Mouse (Mus musculus) heart, adult 2 months (tissue): ENCODE measurements at regions not wholly inside any gene's neighbourhood (a gene's known extent, or its start where the extent isn't known, plus 50 kb on each side); places are given as distances from the start of the nearest gene placed in this dataset.
"Not testable (repeated sequence)": the region's sequence is repeated elsewhere in the genome, so short reads cannot be mapped to it uniquely, and the experiment has no call there.

Source experiments
- DNase-seq, 2 experiments: peaks; one replicate each; pipeline ENCODE4 v3.0.0; 2021
- H3K27ac ChIP-seq: fragments of 200-600 bp; 2 replicates; pipeline ENCODE4 v1.8.1; 2022
- H3K27me3 ChIP-seq: fragments of 200-500 bp; 2 replicates; pipeline ENCODE4 v1.6.1; 2012; ENCODE audit warnings: mild to moderate bottlenecking, low read length, inconsistent platforms, mixed read lengths; ENCODE audit not compliant: control insufficient read depth, insufficient read depth
- H3K36me3 ChIP-seq: fragments of 200-500 bp; 2 replicates; pipeline ENCODE4 v1.6.1; 2012; ENCODE audit warnings: low read length, inconsistent platforms; ENCODE audit not compliant: control insufficient read depth, insufficient read depth
- H3K4me1 ChIP-seq: fragments of 200-500 bp; 2 replicates; pipeline ENCODE4 v1.6.1; 2011; ENCODE audit warnings: low read length; ENCODE audit not compliant: control insufficient read depth, insufficient read depth
- H3K4me3 ChIP-seq: fragments of 200-600 bp; 2 replicates; pipeline ENCODE4 v1.8.1; 2022
- H3K79me2 ChIP-seq: fragments of 200-500 bp; replicated peaks from 2 replicates; pipeline ENCODE4 v1.6.1; 2012; ENCODE audit warnings: mild to moderate bottlenecking, inconsistent platforms, low read length, moderate library complexity, mixed read lengths; ENCODE audit not compliant: control insufficient read depth, insufficient read depth
- H3K9ac ChIP-seq: fragments of 200-500 bp; 2 replicates; pipeline ENCODE4 v1.6.1; 2012; ENCODE audit warnings: low read depth, mild to moderate bottlenecking, control low read depth, inconsistent platforms, low read length, mixed read lengths
- CTCF ChIP-seq: fragments of 200-600 bp; IDR thresholded peaks from 2 replicates; pipeline ENCODE4 v1.8.1; 2022; ENCODE audit warnings: antibody characterized with exemption, mild to moderate bottlenecking, moderate library complexity
- EP300 ChIP-seq: fragments of 200-500 bp; IDR thresholded peaks from 2 replicates; pipeline ENCODE4 v1.6.1; 2011; ENCODE audit warnings: low read depth, low read length, control low read depth; ENCODE audit not compliant: insufficient read depth
- POLR2A ChIP-seq: fragments of 200-500 bp; IDR thresholded peaks from 2 replicates; pipeline ENCODE4 v1.6.1; 2011; ENCODE audit warnings: mild to moderate bottlenecking, low read depth, low read length, control low read depth; ENCODE audit not compliant: insufficient read depth
- WGBS: fragments of 180-500 bp; shearing (Covaris S2); methylation state at CpG from one replicate; pipeline ENCODE4 v1.1.7; 2018; 5-methylcytosine and 5-hydroxymethylcytosine counted together
- intact Hi-C: fragments of 180-260 bp; cut with DNase I; formaldehyde crosslinking; loops from one replicate; pipeline ENCODE4 v1.15.1; 2025

GRCm38 (mm10) chr9:80820066-80820465 is 354.8 kb upstream of the Impg1 start:
- no peaks in the 10 kb centered on the region for H3K4me1 ChIP-seq
- H3K36me3 ChIP-seq, result no peaks in the 10 kb centered on the region
- no peaks in the 10 kb centered on the region for H3K79me2 ChIP-seq
- H3K4me3 ChIP-seq, result no peak overlapping the region
- no peak overlapping the region for H3K27ac ChIP-seq
- H3K9ac ChIP-seq, result no peak overlapping the region
- intact Hi-C loops, result no loop called here
- TF ChIP-seq EP300 (no peak), POLR2A (no peak), CTCF (no peak)
- WGBS, result 75% methylated on average over 3 of the region's 3 CpGs
- DNase-seq, result no peak
- no peaks in the 10 kb centered on the region for H3K27me3 ChIP-seq

- 76% methylated on average over 1 of the region's 1 CpGs for WGBS
- Histone ChIP-seq H3K4me3 (no peak overlapping the region), H3K4me1 (no peaks in the 10 kb centered on the region), H3K27ac (no peak overlapping the region), H3K79me2 (no peaks in the 10 kb centered on the region), H3K9ac (no peak overlapping the region), H3K36me3 (no peaks in the 10 kb centered on the region), H3K27me3 (no peaks in the 10 kb centered on the region)
- TF ChIP-seq POLR2A (no peak), EP300 (no peak), CTCF (no peak)
- intact Hi-C loops, result no loop called here
- no peak for DNase-seq
Measured at GRCm38 (mm10) chr9:80819070-80819469, 353.8 kb upstream of the Impg1 start.

GRCm38 (mm10) chr9:80813921-80814320 is 348.6 kb upstream of the Impg1 start:
- DNase-seq, H3K36me3 ChIP-seq, H3K27me3 ChIP-seq, H3K4me1 ChIP-seq, H3K9ac ChIP-seq, intact Hi-C loops, H3K27ac ChIP-seq, H3K4me3 ChIP-seq, H3K79me2 ChIP-seq: not testable (repeated sequence)
- whole genome bisulfite sequencing, result 13% methylated on average over 6 of the region's 6 CpGs

- intact Hi-C loops, result no loop called here
- Histone ChIP-seq H3K4me1 (no peaks in the 10 kb centered on the region), H3K27me3 (no peaks in the 10 kb centered on the region), H3K36me3 (no peaks in the 10 kb centered on the region), H3K9ac (no peak overlapping the region), H3K27ac (no peak overlapping the region), H3K4me3 (no peak overlapping the region), H3K79me2 (no peaks in the 10 kb centered on the region)
- TF ChIP-seq POLR2A (no peak), CTCF (no peak), EP300 (no peak)
- no peak for DNase-seq
- WGBS, result 71% methylated on average over 3 of the region's 3 CpGs
Measured at GRCm38 (mm10) chr9:80791523-80791922, 326.2 kb upstream of the Impg1 start.

GRCm38 (mm10) chr9:80774541-80774940 is 309.3 kb upstream of the Impg1 start:
- WGBS, result 73% methylated on average over 1 of the region's 1 CpGs
- intact Hi-C loops, result no loop called here
- no peak for DNase-seq
- Histone ChIP-seq H3K79me2 (no peaks in the 10 kb centered on the region), H3K4me3 (no peak overlapping the region), H3K4me1 (no peaks in the 10 kb centered on the region), H3K9ac (no peak overlapping the region), H3K36me3 (no peaks in the 10 kb centered on the region), H3K27ac (no peak overlapping the region), H3K27me3 (no peaks in the 10 kb centered on the region)
- TF ChIP-seq CTCF (no peak), POLR2A (no peak), EP300 (no peak)

DNA sequence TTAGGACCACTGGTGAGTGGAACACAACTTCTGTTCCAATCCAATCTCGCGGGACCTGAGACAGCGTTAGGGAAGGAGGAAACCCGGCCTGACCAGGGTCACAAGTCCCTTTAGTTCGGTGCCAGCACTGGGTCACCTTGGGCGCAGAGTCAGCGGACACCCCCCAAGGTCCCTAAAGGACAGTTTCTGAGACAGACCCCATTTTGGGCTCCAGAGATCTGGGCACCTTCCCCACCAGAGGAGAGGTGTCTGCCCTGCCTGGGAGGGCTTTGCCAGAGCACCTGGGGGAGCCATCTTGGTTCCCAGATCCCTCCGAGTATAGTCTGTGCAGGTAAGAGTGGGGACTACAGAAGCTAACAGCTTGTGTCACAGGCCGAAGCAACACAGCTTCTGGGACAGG is 270.5 kb upstream of the Impg1 start:
- H3K27ac ChIP-seq, H3K79me2 ChIP-seq, H3K4me3 ChIP-seq, H3K9ac ChIP-seq, DNase-seq, H3K27me3 ChIP-seq, intact Hi-C loops, H3K4me1 ChIP-seq, H3K36me3 ChIP-seq: not testable (repeated sequence)
- WGBS, result 93% methylated on average over 9 of the region's 9 CpGs

DNA sequence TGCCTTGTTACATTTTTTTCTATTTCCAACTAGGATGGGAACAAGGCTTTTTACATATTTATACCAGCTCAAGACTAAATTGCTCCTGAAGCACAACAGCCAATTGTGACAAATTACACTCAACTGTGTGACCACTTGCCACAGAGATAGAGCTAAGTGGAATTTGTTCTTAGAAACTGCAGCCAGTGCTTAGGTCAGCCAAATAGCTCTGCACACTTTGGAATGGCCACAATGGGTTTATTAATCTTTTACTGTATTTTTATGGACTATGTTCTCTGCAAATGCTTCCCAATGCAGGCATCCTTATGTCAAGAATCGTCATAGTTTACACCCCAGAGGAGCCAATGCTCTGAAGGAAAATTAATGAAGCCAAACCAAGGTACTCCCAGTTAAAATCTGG is 267.7 kb upstream of the Impg1 start:
- intact Hi-C loops, result no loop called here
- H3K27me3 ChIP-seq, result no peaks in the 10 kb centered on the region
- DNase-seq, result no peak
- TF ChIP-seq EP300 (no peak), CTCF (no peak), POLR2A (no peak)
- no peak overlapping the region for H3K4me3 ChIP-seq
- H3K9ac ChIP-seq, result no peak overlapping the region
- no peaks in the 10 kb centered on the region for H3K4me1 ChIP-seq
- H3K36me3 ChIP-seq, result no peaks in the 10 kb centered on the region
- H3K79me2 ChIP-seq, result no peaks in the 10 kb centered on the region
- WGBS, result 63% methylated on average over 1 of the region's 1 CpGs
- H3K27ac ChIP-seq, result no peak overlapping the region
